Mouse (Mus musculus) forebrain, embryonic 13.5 days (tissue): ENCODE measurements around the gene Snrpa1. TPM values are rescaled to one million over a fixed set of nuclear protein-coding genes. Genes with fewer than 3 reads are reported as not detected.

Experiments used
- polyA plus RNA-seq: library from polyadenylated mRNA; unstranded; fragments of >200 nt; fragmentation: Nextera tagmentation; extraction: Ambion mirVana; gene quantifications from 2 replicates; pipeline ENCODE4 v1.2.1, GENCODE M21; 2015

Snrpa1 gene
- polyA plus RNA-seq, 1 experiment from 2014 or later, result 201 TPM

Other genes starting within 250 kb of the Snrpa1 start
- gene Pcsk6, start 197.3 kb upstream of the Snrpa1 start, polyA plus RNA-seq, result 1.1 TPM in 2 replicates
- not detected in 2 replicates for gene Gm45213, start 15.4 kb upstream of the Snrpa1 start, polyA plus RNA-seq
- 70.7 TPM in 2 replicates for gene Selenos, start 20.6 kb downstream of the Snrpa1 start, polyA plus RNA-seq
- 14.2 and 14.5 TPM in 2 replicates for gene Chsy1, start 50.5 kb downstream of the Snrpa1 start, polyA plus RNA-seq